Mouse (Mus musculus) liver, adult 2 months (tissue): Measurements from ENCODE around the gene Armh3. TPM values are rescaled to one million over a fixed set of nuclear protein-coding genes. Genes with fewer than 3 reads are reported as not detected.

Source experiments
- DNase-seq: peaks from one replicate; pipeline ENCODE4 v3.0.0-alpha.2; 2011; ENCODE audit warnings: low read depth, low spot score; ENCODE audit errors: extremely low read depth
- H3K27ac ChIP-seq: fragments of 200-500 bp; replicated peaks from 2 replicates; pipeline ENCODE4 v1.5.1; 2012; ENCODE audit warnings: low read depth, mild to moderate bottlenecking, control low read depth, inconsistent platforms, low read length; ENCODE audit not compliant: insufficient read depth
- H3K27me3 ChIP-seq: fragments of 200-500 bp; 2 replicates; pipeline ENCODE4 v1.6.1; 2012; ENCODE audit warnings: mild to moderate bottlenecking, moderate library complexity, low read length, inconsistent platforms; ENCODE audit not compliant: control insufficient read depth, insufficient read depth
- H3K36me3 ChIP-seq: fragments of 200-500 bp; 2 replicates; pipeline ENCODE4 v1.6.1; 2012; ENCODE audit warnings: low read length, inconsistent platforms; ENCODE audit not compliant: control insufficient read depth, insufficient read depth
- H3K4me1 ChIP-seq: fragments of 200-500 bp; 2 replicates; pipeline ENCODE4 v1.6.1; 2011; ENCODE audit warnings: low read length; ENCODE audit not compliant: control insufficient read depth, insufficient read depth
- H3K4me3 ChIP-seq: fragments of 200-500 bp; 2 replicates; pipeline ENCODE4 v1.5.1; 2011; ENCODE audit warnings: low read depth, mild to moderate bottlenecking, control low read depth, low read length, moderate library complexity; ENCODE audit not compliant: insufficient read depth
- H3K79me2 ChIP-seq: fragments of 200-500 bp; 2 replicates; pipeline ENCODE4 v1.6.1; 2012; ENCODE audit warnings: inconsistent platforms, mild to moderate bottlenecking, low read length, moderate library complexity; ENCODE audit not compliant: control insufficient read depth, insufficient read depth
- H3K9ac ChIP-seq: fragments of 200-500 bp; 2 replicates; pipeline ENCODE4 v1.6.1; 2012; ENCODE audit warnings: low read depth, mild to moderate bottlenecking, control low read depth, inconsistent platforms, low read length
- CTCF ChIP-seq: fragments of 200-500 bp; IDR thresholded peaks from 2 replicates; pipeline ENCODE4 v1.5.1; 2011; ENCODE audit warnings: low read depth, low read length, control low read depth
- POLR2A ChIP-seq: fragments of 200-500 bp; IDR thresholded peaks from 2 replicates; pipeline ENCODE4 v1.6.1; 2011; ENCODE audit warnings: low read length, control low read depth; ENCODE audit not compliant: insufficient read depth; ENCODE audit errors: extremely low read depth
- WGBS: fragments of 180-500 bp; shearing (Covaris S2); methylation state at CpG from one replicate; pipeline ENCODE4 v1.1.7; 2018; 5-methylcytosine and 5-hydroxymethylcytosine counted together
- polyA plus RNA-seq: library from polyadenylated mRNA; depleted of rRNA; stranded (reverse); fragments of >200 nt; gene quantifications from 2 replicates; pipeline ENCODE4 v1.2.3, GENCODE M21; 2012
- total RNA-seq: library from RNA; depleted of rRNA; stranded (reverse); fragments of >200 nt; gene quantifications from 2 replicates; pipeline ENCODE4 v1.2.3, GENCODE M21; 2014

Gene Armh3
- total and polyA plus RNA-seq, 2 experiments, result 3.8 to 5.2 TPM

- WGBS, result under 1% methylated on average over 34 of the region's 34 CpGs
- H3K36me3 ChIP-seq, result no peaks in the 10 kb centered on the region
- H3K79me2 ChIP-seq, result peaks cover 14% of the 10 kb centered on the region; the same call in 1 of the 2 replicates
- peak; percentile 39 for DNase-seq
- H3K4me1 ChIP-seq, result peaks cover 17% of the 10 kb centered on the region
- no peak for TF ChIP-seq CTCF
- no peak for TF ChIP-seq POLR2A
- peak within 1 kb of the TSS; percentile 79 for H3K4me3 ChIP-seq
- peak within 1 kb of the TSS; percentile 86 for H3K27ac ChIP-seq
- H3K27me3 ChIP-seq, result no peaks in the 10 kb centered on the region
- H3K9ac ChIP-seq, result peak within 1 kb of the TSS; percentile 81
Observed at GRCm38 (mm10) chr19:46044271-46044992, 46.1 kb upstream of the Armh3 start, which contains the start of gene Pprc1. Gene Pprc1, plus strand, starts transcription at chr19:46044886.

DNA sequence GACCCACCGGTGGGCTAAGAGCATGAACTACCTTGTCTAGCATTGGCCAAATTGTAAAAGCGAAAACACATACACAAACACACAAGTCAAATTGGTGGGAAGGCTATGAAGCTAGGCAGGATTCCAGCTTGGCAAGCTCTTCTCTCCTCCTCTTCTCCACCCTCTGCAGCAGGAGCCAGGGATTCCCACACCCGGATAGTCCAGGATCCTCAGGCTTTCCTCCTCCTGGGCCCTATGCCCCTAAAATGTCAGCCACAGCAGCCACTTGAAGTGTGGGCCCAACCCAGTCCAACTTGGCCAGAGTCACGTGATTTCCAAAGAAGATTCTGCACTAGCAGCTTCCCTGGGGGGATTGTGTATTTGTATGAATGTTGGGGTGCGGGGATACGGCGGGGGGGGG lies 45.1 kb upstream of the Armh3 start:
- DNase-seq, result peak; percentile 46
- peaks cover 19% of the 10 kb centered on the region; the same call in 1 of the 2 replicates for H3K79me2 ChIP-seq
- H3K36me3 ChIP-seq, result no peaks in the 10 kb centered on the region
- no peak overlapping the region for H3K9ac ChIP-seq
- no peak for TF ChIP-seq CTCF
- TF ChIP-seq POLR2A, result no peak
- H3K4me1 ChIP-seq, result peaks cover 22% of the 10 kb centered on the region
- no peak overlapping the region for H3K27ac ChIP-seq
- H3K27me3 ChIP-seq, result no peaks in the 10 kb centered on the region
- WGBS, result 44% methylated on average over 7 of the region's 7 CpGs
- no peak overlapping the region for H3K4me3 ChIP-seq

GRCm38 (mm10) chr19:46042476-46043011 lies 44.3 kb upstream of the Armh3 start:
- WGBS, result 16% methylated on average over 6 of the region's 6 CpGs
- H3K9ac ChIP-seq, result peak overlapping the region; percentile 40; the same call in 1 of the 2 replicates
- H3K27me3 ChIP-seq, result no peaks in the 10 kb centered on the region
- peak overlapping the region; percentile 1; the same call in 1 of the 2 replicates for H3K4me3 ChIP-seq
- no peak overlapping the region; the same call in 1 of the 2 replicates for H3K27ac ChIP-seq
- no peak for TF ChIP-seq POLR2A
- no peak for TF ChIP-seq CTCF
- no peak for DNase-seq
- peaks cover 22% of the 10 kb centered on the region; the same call in 1 of the 2 replicates for H3K79me2 ChIP-seq
- H3K36me3 ChIP-seq, result no peaks in the 10 kb centered on the region
- peaks cover 22% of the 10 kb centered on the region for H3K4me1 ChIP-seq

DNA sequence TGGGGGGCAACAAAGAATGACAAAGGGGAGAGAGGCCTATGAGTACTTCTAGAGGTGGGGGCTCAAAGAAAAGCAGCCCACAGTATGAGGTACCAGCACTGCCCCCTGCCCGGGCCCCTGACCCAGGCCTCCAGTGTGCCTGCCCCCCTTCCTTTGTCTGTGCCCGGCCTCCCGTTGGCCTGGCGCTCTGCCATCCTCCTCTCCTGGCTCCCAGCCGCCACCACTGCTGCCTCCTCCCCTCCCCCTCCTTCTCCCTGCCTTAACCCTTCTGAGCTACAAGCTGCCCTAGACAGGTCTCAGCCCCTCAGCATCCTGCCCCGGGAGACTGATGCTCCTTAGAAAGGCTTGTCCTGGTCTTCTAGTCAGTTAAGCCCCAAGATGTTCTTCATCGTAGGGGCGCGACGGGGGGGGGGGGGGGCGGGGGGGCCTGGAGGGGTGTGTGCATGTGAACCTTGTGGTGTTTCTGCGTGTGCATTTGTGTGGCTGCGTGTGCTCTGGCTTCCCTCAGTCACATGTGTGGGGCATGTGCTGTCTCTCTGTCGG lies 43.7 kb upstream of the Armh3 start:
- no peak for DNase-seq
- Histone ChIP-seq H3K27ac (no peak overlapping the region), H3K79me2 (peaks cover 22% of the 10 kb centered on the region; the same call in 1 of the 2 replicates), H3K27me3 (no peaks in the 10 kb centered on the region), H3K4me1 (peaks cover 22% of the 10 kb centered on the region), H3K4me3 (peak overlapping the region; percentile 1; the same call in 1 of the 2 replicates), H3K9ac (peak overlapping the region; percentile 40; the same call in 1 of the 2 replicates), H3K36me3 (no peaks in the 10 kb centered on the region)
- no peak for TF ChIP-seq CTCF
- TF ChIP-seq POLR2A, result no peak
- WGBS, result 4% methylated on average over 12 of the region's 14 CpGs

DNA sequence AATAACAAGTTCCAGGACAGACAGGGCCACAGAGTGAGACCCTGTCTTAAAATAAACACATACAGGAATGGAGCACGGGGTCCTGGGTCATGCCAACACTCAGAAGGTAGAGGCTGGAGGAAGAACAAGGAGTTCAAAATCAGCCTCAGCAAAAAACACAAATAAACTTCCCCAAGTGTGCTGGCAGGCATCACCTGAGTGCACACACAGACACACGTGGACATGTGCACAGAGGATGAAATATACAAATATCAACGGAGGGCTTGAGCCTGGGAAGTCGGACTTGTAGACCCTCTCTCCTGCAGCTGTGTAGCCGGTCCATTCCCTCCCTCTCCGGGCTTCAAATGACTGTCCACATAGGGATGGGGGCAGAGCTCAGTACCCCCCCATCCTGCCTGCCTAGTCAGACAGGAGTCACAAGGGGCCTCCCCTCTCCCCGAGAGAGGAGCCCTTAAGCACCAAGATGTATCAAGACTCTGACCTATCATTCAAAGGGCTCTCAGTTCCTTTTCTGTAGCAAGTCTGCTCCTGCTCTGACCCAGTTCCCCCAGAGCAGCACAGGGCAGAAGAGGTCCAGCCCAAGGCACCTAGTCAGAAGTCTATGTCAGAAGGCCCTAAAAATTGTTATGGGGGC lies 43.1 kb upstream of the Armh3 start:
- Histone ChIP-seq H3K27me3 (no peaks in the 10 kb centered on the region), H3K27ac (no peak overlapping the region), H3K4me1 (peaks cover 22% of the 10 kb centered on the region), H3K9ac (no peak overlapping the region), H3K4me3 (no peak overlapping the region), H3K79me2 (peaks cover 22% of the 10 kb centered on the region; the same call in 1 of the 2 replicates), H3K36me3 (no peaks in the 10 kb centered on the region)
- DNase-seq, result no peak
- TF ChIP-seq CTCF, result no peak
- no peak for TF ChIP-seq POLR2A
- WGBS, result 35% methylated on average over 7 of the region's 7 CpGs
